Mouse (Mus musculus) heart, adult 2 months (tissue): ENCODE results near the gene Tor1a.

Experiments
- CTCF ChIP-seq: fragments of 200-600 bp; IDR thresholded peaks from 2 replicates; pipeline ENCODE4 v1.8.1; 2022; ENCODE audit warnings: antibody characterized with exemption, mild to moderate bottlenecking, moderate library complexity
- EP300 ChIP-seq: fragments of 200-500 bp; IDR thresholded peaks from 2 replicates; pipeline ENCODE4 v1.6.1; 2011; ENCODE audit warnings: low read depth, low read length, control low read depth; ENCODE audit not compliant: insufficient read depth
- POLR2A ChIP-seq: fragments of 200-500 bp; IDR thresholded peaks from 2 replicates; pipeline ENCODE4 v1.6.1; 2011; ENCODE audit warnings: mild to moderate bottlenecking, low read depth, low read length, control low read depth; ENCODE audit not compliant: insufficient read depth

GRCm38 (mm10) chr2:30985111-30986020 is 17.6 kb upstream of the Tor1a start:
- TF ChIP-seq CTCF (no peak), POLR2A (no peak), EP300 (no peak)
